Mouse (Mus musculus) cortical plate, adult 2 months (tissue): ENCODE results near the gene Zfp771. TPM values are rescaled to one million over a fixed set of nuclear protein-coding genes. Genes with fewer than 3 reads are reported as not detected.
A peak's percentile ranks its signal among the peaks of the same experiment; 100 is the strongest.

Experiments
- H3K27ac ChIP-seq: fragments of 200-500 bp; 2 replicates; pipeline ENCODE4 v1.5.1; 2012; ENCODE audit warnings: low read length, control low read depth, inconsistent platforms; ENCODE audit not compliant: insufficient read depth
- H3K4me1 ChIP-seq: fragments of 200-500 bp; 2 replicates; pipeline ENCODE4 v1.6.1; 2011; ENCODE audit warnings: low read length; ENCODE audit not compliant: control insufficient read depth, insufficient read depth
- H3K4me3 ChIP-seq: fragments of 200-500 bp; 2 replicates; pipeline ENCODE4 v1.5.1; 2011; ENCODE audit warnings: mild to moderate bottlenecking, low read length, control low read depth; ENCODE audit not compliant: insufficient read depth
- CTCF ChIP-seq: fragments of 200-500 bp; IDR thresholded peaks from 2 replicates; pipeline ENCODE4 v1.5.1; 2011; ENCODE audit warnings: mild to moderate bottlenecking, control low read depth, low read length; ENCODE audit not compliant: insufficient read depth; ENCODE audit errors: extremely low read depth
- POLR2A ChIP-seq: fragments of 200-500 bp; IDR thresholded peaks from 2 replicates; pipeline ENCODE4 v1.6.1; 2011; ENCODE audit warnings: mild to moderate bottlenecking, low read length, control low read depth; ENCODE audit not compliant: insufficient read depth; ENCODE audit errors: extremely low read depth
- polyA plus RNA-seq: library from polyadenylated mRNA; depleted of rRNA; stranded (reverse); fragments of >200 nt; gene quantifications from 2 replicates; pipeline ENCODE4 v1.2.3, GENCODE M21; 2012

Gene Zfp771
- polyA plus RNA-seq, 1 experiment: 110 TPM

DNA sequence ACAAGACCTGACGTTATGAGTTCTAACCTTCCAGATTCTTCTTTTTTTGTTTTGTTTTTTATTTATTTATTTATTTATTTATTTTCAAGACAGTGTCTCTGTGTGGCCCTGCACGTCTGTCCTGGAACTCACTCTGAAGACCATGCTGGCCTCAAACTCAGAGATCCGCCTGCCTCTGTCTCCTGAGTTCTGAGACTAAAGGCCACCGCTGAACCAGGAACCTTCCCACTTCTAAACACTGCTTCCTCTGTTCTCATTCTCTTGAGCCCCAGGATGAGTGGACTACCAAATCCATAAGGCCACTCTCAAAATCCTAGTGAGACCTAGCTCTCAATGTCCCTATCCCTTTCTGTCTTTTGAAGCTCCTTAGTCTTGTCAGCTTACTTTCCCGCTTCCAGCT, 34.2 kb upstream of the Zfp771 start:
- Histone ChIP-seq H3K27ac (peak overlapping the region; percentile 57), H3K4me3 (no peak overlapping the region), H3K4me1 (peaks cover 2% of the 10 kb centered on the region; the same call in 1 of the 2 replicates)
- TF ChIP-seq CTCF: no peak
- no peak for TF ChIP-seq POLR2A

DNA sequence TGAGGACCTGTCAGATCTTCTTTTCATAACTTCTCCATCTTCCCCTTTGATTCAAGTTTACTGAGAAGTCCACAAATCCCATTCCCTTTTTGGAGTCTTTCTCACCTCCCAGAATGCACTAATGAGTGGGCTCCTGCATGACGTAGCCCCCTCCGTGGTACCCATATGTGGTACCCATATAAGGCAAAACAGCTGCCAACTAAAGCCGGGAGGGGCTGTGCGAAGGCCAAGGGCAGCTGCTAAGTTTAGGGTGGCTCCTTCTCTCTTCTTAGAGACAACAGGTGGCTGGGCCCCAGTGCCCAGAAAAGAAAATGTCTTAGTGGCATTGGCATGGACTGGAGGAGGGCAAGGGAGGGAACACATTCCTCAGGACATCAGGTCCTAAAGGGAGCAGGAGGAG, 33.8 kb upstream of the Zfp771 start:
- no peak for TF ChIP-seq CTCF
- TF ChIP-seq POLR2A: no peak
- Histone ChIP-seq H3K4me3 (no peak overlapping the region), H3K27ac (peak overlapping the region; percentile 57), H3K4me1 (peaks cover 4% of the 10 kb centered on the region; the same call in 1 of the 2 replicates)

DNA sequence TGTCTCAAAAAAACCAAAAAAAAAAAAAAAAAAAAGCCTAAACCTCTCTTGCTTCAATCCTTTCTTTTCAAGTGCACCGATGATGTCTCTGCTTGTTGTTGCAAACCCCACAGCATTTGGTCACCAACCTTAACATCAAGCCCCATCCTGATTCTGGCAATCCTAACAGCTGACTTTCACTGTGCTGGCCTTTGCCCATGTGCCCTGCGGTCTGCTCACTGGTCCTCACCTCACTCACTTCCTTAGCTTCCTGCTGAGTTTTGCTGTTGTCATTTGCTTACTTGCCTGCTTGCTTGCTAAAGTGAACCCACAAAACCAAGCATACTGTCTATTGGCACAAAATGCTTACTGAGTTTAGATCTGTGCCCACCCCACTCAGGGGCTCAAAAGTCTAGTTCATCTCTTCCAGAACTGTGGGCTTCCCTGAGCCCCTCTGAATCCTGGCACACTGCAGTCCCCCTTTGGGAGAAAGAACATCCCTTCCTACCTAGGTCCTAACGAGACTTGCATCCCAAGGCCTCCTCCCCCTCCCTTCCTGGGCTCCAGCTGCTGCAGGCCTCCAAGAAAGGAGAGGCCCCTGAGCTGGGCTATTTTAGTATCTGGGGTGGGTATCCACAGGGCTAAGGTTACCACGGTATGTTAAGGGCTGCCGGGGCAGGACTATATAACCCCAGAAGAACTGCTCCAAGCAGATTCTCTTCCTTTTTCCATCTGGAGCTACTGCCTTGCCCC, 32.9 kb upstream of the Zfp771 start:
- Histone ChIP-seq H3K27ac (no peak overlapping the region), H3K4me1 (0 out of 2 replicates have a peak, but pooled peaks cover 2% of the 10 kb centered on the region), H3K4me3 (no peak overlapping the region)
- TF ChIP-seq POLR2A (no peak), CTCF (no peak)

DNA sequence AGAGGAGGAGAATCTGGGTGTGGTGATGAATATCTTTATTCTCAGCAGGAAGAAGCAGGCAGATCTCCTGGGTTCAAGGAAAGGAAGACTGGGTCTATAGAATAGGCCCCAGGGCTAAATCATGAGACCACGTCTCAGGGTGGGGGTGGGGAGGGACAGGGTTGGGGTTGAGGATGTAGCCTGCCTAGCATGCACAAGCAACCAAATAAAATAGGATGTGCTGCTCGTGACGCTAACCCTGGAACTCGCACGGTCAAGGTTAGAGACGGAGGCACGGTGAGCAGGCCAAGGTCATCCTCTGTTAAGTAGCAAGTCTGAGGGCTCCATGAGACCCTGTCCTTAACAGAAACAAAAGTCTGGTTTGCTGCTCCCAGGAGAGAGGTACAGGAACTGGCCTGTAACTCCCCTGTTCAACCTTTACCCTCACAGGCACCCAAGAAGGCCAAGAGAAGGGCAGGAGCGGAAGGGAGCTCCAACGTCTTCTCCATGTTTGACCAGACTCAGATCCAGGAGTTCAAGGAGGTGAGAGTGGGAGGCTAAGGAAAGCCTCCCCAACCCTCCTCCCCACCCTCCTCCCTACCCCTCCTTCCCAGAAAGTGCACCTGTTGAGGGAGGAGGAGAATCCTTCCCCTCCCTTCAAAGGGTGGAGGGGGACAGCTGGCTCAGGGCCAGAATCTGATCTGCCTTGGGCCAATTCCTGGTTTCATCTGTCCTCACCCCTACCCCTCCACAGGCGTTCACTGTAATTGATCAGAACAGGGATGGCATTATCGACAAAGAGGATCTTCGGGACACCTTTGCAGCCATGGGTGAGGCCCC, 31.4 kb upstream of the Zfp771 start:
- Histone ChIP-seq H3K4me3 (no peak overlapping the region), H3K27ac (no peak overlapping the region)
- TF ChIP-seq POLR2A: no peak
- no peak for TF ChIP-seq CTCF

DNA sequence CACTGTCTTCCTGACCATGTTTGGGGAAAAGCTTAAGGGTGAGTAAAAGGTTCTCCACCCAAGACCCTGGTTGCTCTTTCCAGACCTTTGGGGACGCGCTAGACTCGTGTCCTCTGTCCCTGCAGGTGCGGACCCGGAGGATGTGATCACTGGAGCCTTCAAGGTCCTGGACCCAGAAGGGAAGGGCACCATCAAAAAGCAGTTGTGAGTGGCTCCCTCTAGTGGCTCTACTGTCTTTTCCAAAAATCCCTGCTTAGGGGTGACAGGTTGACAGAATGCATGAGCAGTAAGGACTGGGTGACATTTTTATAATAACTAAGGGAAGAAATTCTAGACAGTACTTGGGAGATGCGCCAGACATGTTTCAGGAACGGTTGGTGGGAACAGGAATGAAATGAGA, 30.6 kb upstream of the Zfp771 start:
- peak; percentile 72 for TF ChIP-seq CTCF
- TF ChIP-seq POLR2A: no peak
- Histone ChIP-seq H3K4me1 (0 out of 2 replicates have a peak, but pooled peaks cover 2% of the 10 kb centered on the region), H3K27ac (no peak overlapping the region), H3K4me3 (no peak overlapping the region)

More for the DNA sequence above, 31.4 kb upstream of the Zfp771 start:
- H3K4me1 ChIP-seq: 0 out of 2 replicates have a peak, but pooled peaks cover 2% of the 10 kb centered on the region

DNA sequence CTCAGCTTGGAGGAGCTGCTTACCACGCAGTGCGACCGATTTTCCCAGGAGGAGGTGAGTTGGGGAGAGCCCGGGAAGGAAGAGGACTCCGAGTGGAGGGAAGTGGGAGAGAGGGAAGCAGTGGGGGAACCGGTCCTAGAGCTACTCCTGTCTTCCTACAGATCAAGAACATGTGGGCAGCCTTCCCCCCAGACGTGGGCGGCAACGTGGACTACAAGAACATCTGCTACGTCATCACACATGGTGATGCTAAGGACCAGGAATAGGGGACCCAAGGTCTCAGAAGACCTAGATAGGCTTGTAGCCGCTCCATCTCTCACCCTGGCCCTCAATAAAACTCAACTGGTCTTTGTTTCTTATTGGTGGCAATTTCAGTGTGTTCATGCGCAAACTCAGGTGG, 30.1 kb upstream of the Zfp771 start:
- Histone ChIP-seq H3K27ac (no peak overlapping the region), H3K4me3 (no peak overlapping the region), H3K4me1 (0 out of 2 replicates have a peak, but pooled peaks cover 2% of the 10 kb centered on the region)
- no peak for TF ChIP-seq CTCF
- TF ChIP-seq POLR2A: no peak

DNA sequence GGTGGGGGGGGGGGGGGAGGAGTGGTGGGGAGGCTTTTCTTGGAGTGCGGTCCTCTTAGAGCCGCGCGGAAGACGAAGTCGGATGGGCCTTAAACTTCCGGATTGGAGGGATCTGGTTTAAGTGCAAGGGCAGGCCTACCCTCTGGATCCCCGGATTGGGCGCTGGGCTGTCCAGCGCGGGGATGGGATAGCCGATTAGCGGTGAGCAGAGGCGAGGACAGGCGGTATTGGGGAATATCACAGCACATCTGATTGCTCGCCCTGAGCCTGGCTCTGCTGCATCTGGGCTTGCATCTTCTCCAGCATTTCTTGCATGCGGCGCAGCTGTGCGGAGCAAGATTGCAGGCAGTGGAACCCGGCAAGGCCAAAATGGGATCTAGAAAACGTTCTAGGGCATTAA, 29.6 kb upstream of the Zfp771 start:
- Histone ChIP-seq H3K27ac (no peak overlapping the region), H3K4me3 (peak overlapping the region; percentile 15; the same call in 1 of the 2 replicates), H3K4me1 (0 out of 2 replicates have a peak, but pooled peaks cover 2% of the 10 kb centered on the region)
- TF ChIP-seq POLR2A: no peak
- no peak for TF ChIP-seq CTCF

DNA sequence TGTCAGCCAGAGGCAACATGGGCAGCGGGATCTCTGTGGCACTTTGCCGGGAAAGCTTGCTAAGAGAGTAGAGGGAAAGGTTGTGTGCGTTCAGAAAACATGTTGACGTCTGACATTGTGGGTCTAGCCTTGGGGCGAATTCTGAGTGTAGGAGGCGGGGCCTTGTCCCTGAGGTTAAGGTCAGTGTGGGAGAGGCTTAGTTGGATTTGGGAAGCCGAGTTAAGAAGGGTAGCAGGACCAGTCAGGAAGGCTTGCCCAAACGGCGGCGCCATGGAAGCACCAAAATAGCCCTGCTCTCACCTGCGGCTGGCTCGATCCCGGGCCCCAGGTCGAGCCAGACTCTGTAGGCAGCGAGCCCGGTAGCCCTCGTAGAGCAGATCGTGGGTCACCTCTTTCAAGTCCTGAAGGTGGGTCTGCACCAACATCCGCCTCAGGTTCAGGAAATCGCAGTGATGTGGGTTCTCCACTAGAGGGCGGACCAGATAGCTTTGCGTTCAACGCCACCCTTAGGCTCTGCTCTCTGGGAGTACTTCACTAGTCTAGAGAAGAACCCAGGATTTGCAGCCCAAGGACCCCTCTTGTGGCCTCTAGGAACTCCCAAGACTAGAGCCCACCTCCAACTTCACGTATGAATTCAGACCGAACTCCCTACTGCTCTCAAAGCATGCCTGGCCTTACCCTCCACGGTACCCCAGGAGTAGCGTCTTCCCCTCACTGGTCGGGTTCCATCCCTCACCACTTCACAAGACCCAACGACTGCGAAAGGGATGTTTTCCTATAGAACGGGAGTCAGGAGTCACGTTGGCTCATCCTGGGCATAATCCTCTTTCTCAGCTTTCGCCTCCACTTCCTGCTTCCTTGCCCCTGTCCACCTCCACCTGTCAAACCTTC, 28.8 kb upstream of the Zfp771 start:
- 0 out of 2 replicates have a peak, but pooled peaks cover 2% of the 10 kb centered on the region for H3K4me1 ChIP-seq
- peak overlapping the region; percentile 15; the same call in 1 of the 2 replicates for H3K4me3 ChIP-seq
- H3K27ac ChIP-seq: no peak overlapping the region
- TF ChIP-seq POLR2A (no peak), CTCF (peak; percentile 89)

DNA sequence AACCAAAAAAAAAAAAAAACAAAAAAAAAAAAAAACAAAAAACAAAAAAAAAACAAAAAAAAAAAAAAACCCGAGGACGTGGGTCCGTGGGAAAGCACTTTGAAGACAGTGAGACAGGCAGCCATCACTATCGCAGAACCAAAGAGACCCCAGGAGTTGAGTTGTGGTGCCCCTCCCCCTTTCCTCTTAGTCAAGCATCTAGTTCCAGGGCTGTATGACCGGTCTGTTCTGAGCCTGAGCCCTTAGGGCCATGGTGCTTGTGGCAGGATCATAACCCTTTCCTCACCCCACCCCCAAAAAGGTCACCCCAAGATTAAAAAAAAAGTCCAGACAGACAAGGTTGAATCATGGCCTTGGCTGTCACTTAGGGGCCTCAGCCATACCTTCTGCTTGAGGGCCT, 27.8 kb upstream of the Zfp771 start:
- Histone ChIP-seq H3K27ac (no peak overlapping the region), H3K4me1 (0 out of 2 replicates have a peak, but pooled peaks cover 2% of the 10 kb centered on the region), H3K4me3 (no peak overlapping the region)
- TF ChIP-seq CTCF: no peak
- no peak for TF ChIP-seq POLR2A
